Mouse (Mus musculus) ES-E14 (cell line): ENCODE measurements at regions not wholly inside any gene's neighbourhood (a gene's known extent, or its start where the extent isn't known, plus 50 kb on each side); places are given as distances from the start of the nearest gene placed in this dataset.

Experiments
- CHD2 ChIP-seq: IDR thresholded peaks from 2 replicates; pipeline ENCODE4 v1.6.1; 2014; ENCODE audit warnings: mild to moderate bottlenecking, low read depth, low read length, inconsistent platforms
- ZC3H11A ChIP-seq: IDR thresholded peaks from 2 replicates; pipeline ENCODE4 v1.6.1; 2012; ENCODE audit warnings: low read depth, mild to moderate bottlenecking, inconsistent platforms, low read length, borderline replicate concordance

DNA sequence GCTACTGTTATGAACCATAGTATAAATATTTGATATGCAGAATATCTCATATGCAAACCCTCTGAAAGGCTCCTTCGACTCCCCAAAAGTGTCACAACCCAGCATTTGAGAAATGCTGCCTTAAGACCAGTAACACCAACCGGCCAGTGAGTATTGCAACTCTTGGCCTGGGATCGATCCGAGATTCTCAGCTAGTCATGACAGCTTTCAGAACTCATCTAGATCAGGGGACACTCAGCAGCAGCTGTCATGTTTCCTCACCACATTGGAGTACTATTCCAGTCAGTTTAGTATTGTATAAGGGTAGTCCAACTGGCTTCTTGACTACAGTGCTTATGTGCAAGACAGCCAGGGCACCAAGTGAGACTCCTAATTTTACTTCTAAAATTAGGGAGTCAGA, 85.3 kb upstream of the C6 start:
- TF ChIP-seq ZC3H11A = no peak
- TF ChIP-seq CHD2 = no peak
